Mouse (Mus musculus) cerebellum, postnatal 4 days (tissue): ENCODE measurements around the gene Marco.

Experiments used
- DNase-seq, 2 experiments: peaks; one replicate each; pipeline ENCODE4 v3.0.0; 2022; ENCODE audit warnings: low spot score in 2 of 2, mixed read lengths in 1 of 2

The Marco gene

DNA sequence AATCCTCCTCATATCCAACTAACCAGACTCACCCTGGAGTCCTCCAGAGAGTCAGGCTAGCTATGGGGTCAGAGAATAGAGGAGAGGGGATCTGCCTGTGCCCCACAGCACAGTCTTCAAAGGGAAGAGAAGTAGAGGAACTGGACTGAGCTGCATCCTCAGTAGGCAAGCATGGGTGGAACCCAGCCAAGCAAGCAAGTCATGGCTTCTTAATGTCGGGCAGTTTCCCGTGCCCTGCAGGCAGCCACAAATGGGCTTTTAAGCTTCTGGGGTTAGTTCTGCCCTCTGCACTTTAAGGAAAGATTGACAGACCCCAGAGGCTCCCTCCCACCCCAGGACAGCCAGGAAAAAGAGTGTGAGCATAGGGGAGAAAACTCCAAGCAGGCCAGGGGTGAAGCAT lies 63.2 kb downstream of the Marco start:
- no peak for DNase-seq

DNA sequence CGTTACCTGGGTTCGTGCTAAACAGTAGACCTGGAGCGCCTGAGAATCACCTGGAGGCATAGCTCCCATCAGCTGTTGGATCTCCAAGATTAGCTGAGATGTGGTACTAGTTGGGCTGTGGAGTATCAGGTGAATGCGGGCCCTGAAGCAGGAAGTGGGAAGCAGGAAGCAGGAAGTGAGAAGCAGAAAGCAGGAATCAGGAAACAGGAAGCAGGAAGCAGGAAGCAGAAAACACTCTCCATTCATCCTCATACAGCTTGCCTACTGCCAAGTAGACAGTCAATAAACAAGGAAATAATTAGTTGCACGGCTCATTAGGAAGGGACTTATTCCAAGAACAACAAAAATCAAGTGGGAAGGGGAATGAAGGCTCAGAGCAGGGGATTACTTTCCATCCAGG lies 69.2 kb downstream of the Marco start:
- no peak for DNase-seq

DNA sequence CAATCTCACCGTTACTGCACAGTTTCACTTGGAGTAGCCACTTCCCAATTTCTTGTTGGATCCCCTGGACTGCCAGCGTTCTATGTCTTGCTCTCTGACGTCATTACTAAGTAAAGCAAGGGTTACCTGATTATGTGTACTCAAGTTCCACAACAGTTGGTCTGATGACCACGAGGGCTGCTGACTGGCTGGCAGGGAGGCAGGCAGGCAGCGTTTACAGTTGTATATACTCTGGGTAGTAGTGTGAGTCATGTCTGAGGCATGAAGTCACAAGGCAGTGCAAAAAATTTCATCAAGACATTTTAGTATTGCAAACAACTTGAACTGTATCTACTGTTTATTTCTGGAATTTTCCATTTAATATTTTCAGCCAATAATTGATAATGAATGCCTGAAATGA lies 74.7 kb downstream of the Marco start:
- no peak for DNase-seq

DNA sequence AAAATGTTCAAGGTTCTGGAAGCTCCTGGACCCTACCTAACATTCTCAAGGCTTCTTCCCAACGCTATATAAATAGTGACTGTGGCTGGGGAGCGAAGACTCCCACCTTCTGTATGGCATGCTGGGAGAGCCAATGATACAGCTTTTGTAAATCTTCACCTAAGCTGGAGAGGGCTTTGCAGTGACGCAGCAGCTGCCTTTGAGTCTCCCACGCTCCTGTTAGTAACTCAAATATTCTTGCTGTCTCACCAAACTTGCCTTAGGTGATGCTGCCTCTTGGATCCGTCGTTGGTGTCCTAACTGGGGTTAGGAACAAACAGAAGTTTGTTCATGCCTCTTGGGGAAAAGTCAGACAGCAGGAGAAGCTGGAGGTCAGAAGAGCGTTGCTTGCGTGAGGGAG lies 79.2 kb downstream of the Marco start:
- DNase-seq = no peak
